Mouse (Mus musculus) CH12.LX (cell line): ENCODE data around the gene BC049762. TPM values are rescaled to one million over a fixed set of nuclear protein-coding genes. Genes with fewer than 3 reads are reported as not detected.

ENCODE experiments used
- DNase-seq: peaks from one replicate; pipeline ENCODE4 v3.0.0-alpha.2; 2013; ENCODE audit errors: extremely low read depth
- H3K27ac ChIP-seq: 2 replicates; pipeline ENCODE4 v1.5.1; 2012; ENCODE audit warnings: low read depth, mild to moderate bottlenecking, control low read depth, moderate library complexity; ENCODE audit not compliant: insufficient read depth
- H3K27me3 ChIP-seq: replicated peaks from 2 replicates; pipeline ENCODE3; 2012; ENCODE audit warnings: inconsistent platforms
- H3K36me3 ChIP-seq, 2 experiments: replicated peaks in 1 of 2; 2 replicates each; pipeline versions ENCODE3 to v1.6.1; 2012; ENCODE audit warnings: inconsistent platforms in 1 of 2, low read length in 1 of 2, mild to moderate bottlenecking in 1 of 2, mixed read lengths in 1 of 2, moderate library complexity in 1 of 2; ENCODE audit not compliant: control insufficient read depth in 1 of 2, insufficient read depth in 1 of 2
- H3K4me1 ChIP-seq, 2 experiments: 2 replicates each; pipeline ENCODE4 v1.6.1; 2012; ENCODE audit warnings: inconsistent platforms in 1 of 2, moderate library complexity in 1 of 2; ENCODE audit not compliant: insufficient read depth in 2 of 2, control insufficient read depth in 1 of 2
- H3K4me2 ChIP-seq: 2 replicates; pipeline ENCODE4 v1.6.1; 2012; ENCODE audit warnings: low read depth, mild to moderate bottlenecking, control low read depth; ENCODE audit not compliant: poor library complexity, insufficient read depth, severe bottlenecking
- H3K4me3 ChIP-seq, 3 experiments: fragments of 150-350 bp in 1 of 3; sonication (generic) in 1 of 3; replicated peaks in 1 of 3; 2 replicates each; pipeline versions ENCODE3 to v1.5.1; 2011 to 2012; ENCODE audit warnings: low read depth in 2 of 3, low read length in 2 of 3, mild to moderate bottlenecking in 2 of 3, moderate library complexity in 2 of 3, control low read depth in 1 of 3, improper control_type of control experiment in 1 of 3, inconsistent platforms in 1 of 3, mixed read lengths in 1 of 3; ENCODE audit not compliant: poor library complexity in 1 of 3
- H3K79me2 ChIP-seq: replicated peaks from 2 replicates; pipeline ENCODE4 v1.6.1; 2012; ENCODE audit warnings: mild to moderate bottlenecking, moderate library complexity; ENCODE audit not compliant: control insufficient read depth, poor library complexity, insufficient read depth, severe bottlenecking; ENCODE audit errors: extremely low read depth
- H3K9ac ChIP-seq: 2 replicates; pipeline ENCODE4 v1.6.1; 2012; ENCODE audit warnings: low read depth, mild to moderate bottlenecking, control low read depth, moderate library complexity; ENCODE audit not compliant: insufficient read depth
- H3K9me3 ChIP-seq: replicated peaks from 2 replicates; pipeline ENCODE3; 2012; ENCODE audit warnings: low read length, inconsistent platforms, mixed read lengths
- E2F4 ChIP-seq: IDR thresholded peaks from 2 replicates; pipeline ENCODE4 v1.6.1; 2011; ENCODE audit warnings: low read depth, low read length, improper control_type of control experiment; ENCODE audit not compliant: insufficient replicate concordance
- JUN ChIP-seq: IDR thresholded peaks from 2 replicates; pipeline ENCODE4 v1.6.1; 2011; ENCODE audit warnings: low read depth, mild to moderate bottlenecking, low read length, improper control_type of control experiment, moderate library complexity; ENCODE audit not compliant: insufficient read depth
- MAZ ChIP-seq: IDR thresholded peaks from 2 replicates; pipeline ENCODE4 v1.6.1; 2012; ENCODE audit warnings: low read depth, mild to moderate bottlenecking, inconsistent platforms, low read length, improper control_type of control experiment, moderate library complexity
- NELFE ChIP-seq: IDR thresholded peaks from 2 replicates; pipeline ENCODE4 v1.6.1; 2011; ENCODE audit warnings: low read depth, low read length, improper control_type of control experiment
- NRF1 ChIP-seq: IDR thresholded peaks from 2 replicates; pipeline ENCODE4 v1.6.1; 2014; ENCODE audit warnings: low read depth, mild to moderate bottlenecking, inconsistent platforms, low read length, improper control_type of control experiment, moderate library complexity
- PAX5 ChIP-seq: IDR thresholded peaks from 2 replicates; pipeline ENCODE4 v1.6.1; 2012; ENCODE audit warnings: low read length, inconsistent platforms, mixed read lengths
- RAD21 ChIP-seq: IDR thresholded peaks from 2 replicates; pipeline ENCODE4 v1.6.1; 2011; ENCODE audit warnings: low read depth, mild to moderate bottlenecking, low read length, improper control_type of control experiment, moderate library complexity
- RCOR1 ChIP-seq: conservative IDR thresholded peaks from 2 replicates; pipeline ENCODE4 v1.6.1; 2012; ENCODE audit warnings: low read depth, mild to moderate bottlenecking, inconsistent platforms, low read length, improper control_type of control experiment
- UBTF ChIP-seq: IDR thresholded peaks from 2 replicates; pipeline ENCODE4 v1.6.1; 2012; ENCODE audit warnings: low read depth, mild to moderate bottlenecking, inconsistent platforms, low read length, improper control_type of control experiment, moderate library complexity
- USF2 ChIP-seq: conservative IDR thresholded peaks from 2 replicates; pipeline ENCODE4 v1.6.1; 2011; ENCODE audit warnings: low read depth, low read length, improper control_type of control experiment
- dilution Hi-C: fragments of 300-500 bp; cut with MboI; formaldehyde crosslinking; loops from 2 replicates; pipeline ENCODE4 v1.14.3; 2020; ENCODE audit warnings: low sequenced_read_pairs; ENCODE audit not compliant: extremely low pct_unique_long_range_greater_than_20kb, extremely low pct_ligation_motif_present
- in situ Hi-C: fragments of 300-500 bp; cut with MboI; formaldehyde crosslinking; loops from 3 replicates; pipeline ENCODE4 v1.14.3; 2019; ENCODE audit warnings: low sequenced_read_pairs, low pct_ligation_motif_present, low pct_unique_long_range_greater_than_20kb, mixed read lengths
- polyA plus RNA-seq: library from polyadenylated mRNA; unstranded; fragments of >175 nt; gene quantifications from 2 replicates; pipeline ENCODE4 v1.2.1, GENCODE M21; 2012; ENCODE audit warnings: low read depth; ENCODE audit not compliant: insufficient read length
- total RNA-seq, 2 experiments: library from RNA; depleted of rRNA; stranded (reverse); fragments of 300-350 nt in 1 of 2; fragments of >200 nt in 1 of 2; gene quantifications; 2 replicates each; pipeline ENCODE4 v1.2.3; 2012 to 2014

Gene BC049762
- total and polyA plus RNA-seq, 3 experiments, result 0.31 to 0.34 TPM; not detected in 1

DNA sequence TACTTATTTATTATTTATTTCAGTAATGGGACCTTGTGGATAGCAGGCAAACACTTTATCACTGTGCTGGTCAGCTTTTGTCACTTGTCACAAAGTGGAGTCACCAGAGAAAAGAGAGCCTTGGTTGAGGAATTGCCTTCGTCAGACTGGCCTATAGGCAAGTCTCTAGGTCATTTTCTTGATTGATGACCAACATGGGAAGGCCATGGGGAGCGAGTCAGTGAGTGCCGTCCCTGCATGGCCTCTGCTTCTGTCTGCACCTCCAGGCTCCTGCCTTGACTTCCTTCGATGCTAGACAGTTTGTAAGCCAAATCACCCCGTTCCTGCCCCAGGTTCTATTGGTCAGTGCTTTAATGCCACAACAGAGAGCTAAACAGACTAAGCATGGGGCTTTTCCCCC is 39.5 kb upstream of the BC049762 start:
- H3K4me2 ChIP-seq, result no peak overlapping the region
- no peak overlapping the region for H3K9ac ChIP-seq
- dilution Hi-C loops (no loop called here), in situ Hi-C loops (no loop called here)
- no peaks in the 10 kb centered on the region for H3K79me2 ChIP-seq
- H3K9me3 ChIP-seq, result no peaks in the 10 kb centered on the region
- no peak for DNase-seq
- no peaks in the 10 kb centered on the region for H3K4me1 ChIP-seq
- peaks cover 66% of the 10 kb centered on the region for H3K27me3 ChIP-seq
- TF ChIP-seq JUN (no peak), RCOR1 (no peak)
- H3K36me3 ChIP-seq, result no peaks in the 10 kb centered on the region
- no peak overlapping the region for H3K27ac ChIP-seq
- no peak overlapping the region for H3K4me3 ChIP-seq

DNA sequence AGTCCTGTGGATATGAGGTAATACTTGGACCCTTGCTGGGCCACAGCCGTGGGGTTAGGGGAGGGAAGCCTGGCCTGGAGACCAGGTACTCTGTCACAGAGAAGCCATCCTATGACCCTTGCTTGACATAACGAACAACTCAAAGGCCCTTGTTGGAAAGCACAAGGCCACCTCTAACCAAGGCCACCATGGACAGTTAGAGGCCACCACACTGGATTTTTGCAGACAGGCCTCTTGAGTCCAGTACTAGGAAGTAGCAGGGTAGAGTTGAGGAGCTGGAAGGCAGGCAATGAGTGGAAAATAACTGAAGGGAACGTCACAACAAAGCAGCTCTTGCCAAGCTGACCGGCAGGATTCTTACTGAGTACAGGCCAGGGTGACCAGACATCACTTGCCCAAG is 35.8 kb upstream of the BC049762 start:
- Histone ChIP-seq H3K79me2 (no peaks in the 10 kb centered on the region), H3K27ac (no peak overlapping the region), H3K4me3 (no peak overlapping the region), H3K4me1 (no peaks in the 10 kb centered on the region), H3K27me3 (peaks cover 77% of the 10 kb centered on the region), H3K9me3 (peaks cover 13% of the 10 kb centered on the region), H3K36me3 (no peaks in the 10 kb centered on the region), H3K4me2 (no peak overlapping the region)
- dilution Hi-C loops (no loop called here), in situ Hi-C loops (no loop called here)
- no peak for DNase-seq
- no peak for TF ChIP-seq UBTF
- TF ChIP-seq, all 38 proteins: peak for 0
- no peak overlapping the region for H3K9ac ChIP-seq

DNA sequence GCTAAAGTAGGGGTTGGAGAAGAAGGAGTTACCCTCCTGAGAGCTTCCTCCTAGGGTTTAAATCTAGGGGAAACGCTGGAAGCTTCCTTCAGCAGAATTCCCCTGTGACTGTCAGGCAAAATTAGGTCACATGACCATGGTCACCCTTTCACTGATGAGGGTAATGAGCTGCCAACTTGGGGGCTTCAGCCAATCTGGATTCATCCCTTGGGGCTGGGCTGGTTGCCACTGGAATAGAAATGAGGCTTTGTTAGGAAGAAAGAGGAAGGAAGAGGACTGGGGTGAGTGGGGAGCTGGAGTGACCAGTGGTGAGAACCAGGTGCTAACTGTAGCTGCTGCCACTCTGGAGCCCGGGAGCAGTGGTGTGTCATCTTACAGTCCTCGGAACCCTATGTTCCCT is 32.9 kb upstream of the BC049762 start:
- H3K79me2 ChIP-seq, result no peaks in the 10 kb centered on the region
- H3K9ac ChIP-seq, result no peak overlapping the region
- in situ Hi-C loops, result no loop called here
- no peak overlapping the region for H3K4me3 ChIP-seq
- no peak for DNase-seq
- peaks cover 13% of the 10 kb centered on the region for H3K9me3 ChIP-seq
- no peaks in the 10 kb centered on the region for H3K36me3 ChIP-seq
- no peaks in the 10 kb centered on the region for H3K4me1 ChIP-seq
- H3K27me3 ChIP-seq, result peaks cover 77% of the 10 kb centered on the region
- no peak overlapping the region for H3K27ac ChIP-seq
- TF ChIP-seq E2F4 (no peak), NELFE (no peak), RAD21 (no peak), MAZ (no peak), JUN (no peak), NRF1 (no peak), PAX5 (no peak), USF2 (no peak)
- H3K4me2 ChIP-seq, result no peak overlapping the region
- dilution Hi-C loops, result no loop called here
